Mouse (Mus musculus): ENCODE measurements at regions not wholly inside any gene's neighbourhood (a gene's known extent, or its start where the extent isn't known, plus 50 kb on each side); places are given as distances from the start of the nearest gene placed in this dataset.

DNA sequence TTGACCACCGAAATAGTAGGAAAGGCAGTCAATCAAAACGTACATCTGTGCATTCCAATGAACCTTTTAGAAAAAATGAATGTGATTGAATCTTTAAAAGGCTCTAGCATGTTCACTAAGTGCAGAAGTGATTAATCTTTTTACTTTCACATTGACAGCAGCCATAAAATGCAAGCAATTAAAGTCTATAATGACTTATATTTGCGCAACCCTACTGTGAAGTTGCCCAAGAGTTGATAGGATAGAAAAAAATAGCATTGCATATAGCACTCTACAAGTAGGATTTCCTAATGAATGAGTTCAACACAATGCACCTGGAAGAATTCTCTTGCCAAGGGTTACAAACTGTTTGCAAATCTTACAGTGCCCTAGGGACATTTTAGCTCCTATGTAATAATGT is 251.6 kb upstream of the Tmprss15 start:
- TF ChIP-seq POLR2A (IDR thresholded peaks at IDR 0.05; ENCODE audit: insufficient read depth, low read length): no peak
- TF ChIP-seq CTCF (IDR thresholded peaks at IDR 0.05; ENCODE audit: low read depth, low read length): no peak
- TF ChIP-seq EP300 (IDR thresholded peaks at IDR 0.05; ENCODE audit: insufficient read depth, low read depth, low read length): no peak
